ENCODE assay signal across 8 mouse cellular contexts in genomic region chrX:95738253-95738652, GRCm38 (mm10). TPM values are rescaled to one million over a fixed set of nuclear protein-coding genes. Genes with fewer than 3 reads are reported as not detected.
A peak's percentile ranks its signal among the peaks of the same experiment; 100 is the strongest.
DNase-seq lines count a peak whose midpoint lies in the region; ATAC-seq lines count a peak whose summit lies in the region.

No protein-coding gene starts in this region.

- no peak overlapping the region for H3K4me2 ChIP-seq in kidney, embryonic 14.5 days (replicated peaks; ENCODE audit: low read depth, low read length)

- no peaks in the 10 kb centered on the region for H3K9me3 ChIP-seq in kidney, embryonic 14.5 days (ENCODE audit: control insufficient read depth, low read length)

- H3K4me1 ChIP-seq in kidney, embryonic 14.5 days (ENCODE audit: control insufficient read depth, insufficient read depth, low read length), result no peaks in the 10 kb centered on the region

- H3K4me3 ChIP-seq in kidney, embryonic 14.5 days (ENCODE audit: low read length), result no peak overlapping the region

- H3K27me3 ChIP-seq in kidney, embryonic 14.5 days (ENCODE audit: control insufficient read depth, insufficient read depth, low read length), result no peaks in the 10 kb centered on the region

- no peak overlapping the region for H3K9ac ChIP-seq in kidney, embryonic 14.5 days (ENCODE audit: low read depth, low read length)

- ATAC-seq in kidney, embryonic 14.5 days (ENCODE audit: low FRiP score, low TSS enrichment), result no peak
- no peak for ATAC-seq in megakaryocyte, adult 5-6 weeks (ENCODE audit: poor library complexity, severe bottlenecking)

- WGBS in kidney, embryonic 14.5 days, result 31% methylated on average over 2 of the region's 2 CpGs

- no peaks in the 10 kb centered on the region for H3K36me3 ChIP-seq in kidney, embryonic 14.5 days (ENCODE audit: control insufficient read depth, insufficient read depth, low read length)

- no peak overlapping the region for H3K27ac ChIP-seq in kidney, embryonic 14.5 days (ENCODE audit: low read depth, low read length)

- peak; percentile 11 to 50 for DNase-seq in cerebellum, postnatal 14 days
- DNase-seq in cerebellum, adult 11 months, result no peak
- peak; percentile 22 for DNase-seq in kidney, postnatal 10 days
- peak; percentile 13 for DNase-seq in urinary bladder, postnatal 25 days (ENCODE audit: low spot score)
- no peak for DNase-seq in urinary bladder, adult 2 months (ENCODE audit: low spot score)
- no peak for DNase-seq in frontal cortex, postnatal 10 days (ENCODE audit: low spot score in 2 of 2)

RNA-seq across cellular contexts. Expression of gene Zc3h12b, which starts 26.8 kb away (rescaled TPM):
- 2.9 and 3.5 TPM in 2 replicates for polyA plus RNA-seq in kidney, embryonic 14.5 days (2014; fragmentation: Nextera tagmentation; extraction: Ambion mirVana)
- polyA plus RNA-seq in urinary bladder, adult 2 months (2012; rRNA removed), result 2.0 and 2.7 TPM in 2 replicates
- total RNA-seq in megakaryocyte, adult 5-6 weeks (2015), result 0.09 TPM in 1 of 2 replicates, not detected in the other
- total RNA-seq in megakaryocyte, adult 5-6 weeks (2017), result 0.26 TPM in 1 of 2 replicates, not detected in the other

Comparison
In these comparisons a context has a peak if more than half of its experiments do, and no peak if none do; other contexts are left out.
1. DNase-seq: peak in cerebellum, postnatal 14 days (2 of 2), kidney, postnatal 10 days (single experiment) and urinary bladder, postnatal 25 days (single experiment); none in cerebellum, adult 11 months (single experiment), urinary bladder, adult 2 months (single experiment) and frontal cortex, postnatal 10 days (0 of 2).